Mouse (Mus musculus) layer of hippocampus, adult 2 months (tissue): ENCODE data around the gene Gtpbp10. TPM values are rescaled to one million over a fixed set of nuclear protein-coding genes. Genes with fewer than 3 reads are reported as not detected.
A peak's percentile ranks its signal among the peaks of the same experiment; 100 is the strongest.

Experiments used
- DNase-seq, 2 experiments: peaks; one replicate each; pipeline ENCODE4 v3.0.0; 2022; ENCODE audit warnings: low spot score in 2 of 2
- H3K27ac ChIP-seq: fragments of 200-600 bp; 2 replicates; pipeline ENCODE4 v1.8.1; 2022
- H3K4me3 ChIP-seq: fragments of 200-600 bp; 2 replicates; pipeline ENCODE4 v1.8.1; 2022; ENCODE audit warnings: mild to moderate bottlenecking
- CTCF ChIP-seq: fragments of 200-600 bp; conservative IDR thresholded peaks from 2 replicates; pipeline ENCODE4 v1.8.1; 2022; ENCODE audit warnings: antibody characterized with exemption, mild to moderate bottlenecking, moderate library complexity
- total RNA-seq, 2 experiments: library from RNA; stranded (reverse); gene quantifications; 2 replicates each; pipeline ENCODE4 v1.2.3; 2021

Gene Gtpbp10
- total RNA-seq, 2 experiments from 2014 or later, result 10.1 TPM

DNA sequence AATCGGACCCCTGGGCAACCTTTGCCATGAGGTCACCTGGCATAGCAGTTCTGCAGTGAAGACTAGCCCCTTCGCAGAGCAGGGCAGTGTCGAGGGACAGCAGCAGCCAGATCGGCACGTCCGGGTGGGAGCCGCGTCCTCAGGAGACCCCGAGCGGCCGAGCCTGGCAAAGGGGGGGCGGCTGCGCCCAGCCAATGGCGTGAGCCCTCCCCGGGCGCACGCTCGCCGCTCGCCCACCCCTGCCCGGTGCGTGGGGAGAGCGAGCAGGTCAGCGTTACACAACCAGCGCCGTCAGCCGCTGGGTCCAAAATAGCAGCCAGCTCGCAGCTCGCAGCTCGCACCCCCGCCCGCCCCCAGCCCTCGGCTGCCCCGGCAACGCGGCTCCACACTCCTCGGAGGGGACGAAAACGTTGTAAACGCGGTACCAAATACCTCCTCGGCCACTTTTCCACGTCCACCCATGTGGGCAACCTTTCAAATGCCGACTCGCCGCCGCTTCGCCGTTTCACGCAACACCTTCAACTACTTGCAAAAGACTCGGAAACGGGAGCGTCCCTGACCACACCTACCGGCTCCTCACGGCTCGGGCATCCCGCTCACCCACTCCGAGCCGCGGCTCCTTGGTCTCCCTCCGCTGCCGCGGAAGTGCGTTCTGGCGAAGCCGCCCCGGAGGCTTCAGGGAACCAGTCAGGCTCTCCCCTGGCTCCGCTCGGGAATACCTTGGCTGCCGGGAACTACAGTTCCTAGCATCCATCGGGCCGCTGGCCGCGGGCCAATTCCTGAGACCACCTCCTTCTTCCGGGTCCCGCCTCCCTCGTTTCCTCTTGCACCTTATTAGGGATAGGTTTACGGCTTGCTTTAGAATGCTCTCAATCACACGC is 44.9 kb downstream of the Gtpbp10 start, which contains the start of gene Cldn12:
Gene Cldn12, minus strand, starts transcription at position 763 of the 881 bp plus-strand sequence.
- Histone ChIP-seq H3K27ac (peak within 1 kb of the TSS; percentile 99), H3K4me3 (peak within 1 kb of the TSS; percentile 89)
- no peak for TF ChIP-seq CTCF
- DNase-seq, result peak; percentile 96 to 98

DNA sequence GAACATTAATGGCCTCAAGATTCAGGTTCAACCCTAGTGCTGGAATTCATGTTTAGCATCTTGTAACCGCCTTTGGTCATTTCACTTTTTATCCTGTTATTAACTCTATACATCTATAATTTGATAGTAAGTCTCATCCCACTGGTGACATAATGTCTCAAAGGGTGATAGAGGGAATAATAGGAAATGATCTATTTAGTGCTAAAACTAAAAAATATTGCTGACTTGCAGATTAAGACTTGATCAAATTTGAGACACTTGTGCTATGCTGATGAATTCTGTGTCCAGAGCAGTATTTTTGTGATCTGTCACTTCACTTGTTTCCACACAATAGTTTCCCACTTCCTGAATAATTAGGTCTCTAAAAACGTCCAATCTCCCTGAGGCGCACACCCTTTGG is 47.9 kb downstream of the Gtpbp10 start:
- no peak overlapping the region for H3K27ac ChIP-seq
- no peak for TF ChIP-seq CTCF
- no peak for DNase-seq
- H3K4me3 ChIP-seq, result no peak overlapping the region

DNA sequence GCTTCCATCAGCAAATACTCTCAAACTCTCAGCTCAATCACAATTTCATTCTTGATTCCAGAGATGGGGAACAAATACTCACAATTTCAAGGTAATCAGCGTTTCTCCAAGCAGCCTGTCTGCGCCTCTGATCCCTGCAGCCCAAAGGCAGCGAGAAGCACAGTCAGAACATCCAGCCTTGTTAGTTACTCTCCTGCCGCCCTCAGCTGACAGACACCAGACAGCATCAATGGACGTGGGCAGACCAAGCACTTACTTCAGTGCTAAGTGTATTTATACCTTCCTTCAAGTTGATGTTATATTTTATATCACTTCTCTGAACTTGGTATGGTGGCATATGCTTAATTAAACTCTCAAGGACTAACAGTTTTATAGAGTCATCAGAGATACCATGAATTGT is 48.3 kb downstream of the Gtpbp10 start:
- no peak overlapping the region for H3K4me3 ChIP-seq
- no peak for DNase-seq
- TF ChIP-seq CTCF, result no peak
- H3K27ac ChIP-seq, result no peak overlapping the region

DNA sequence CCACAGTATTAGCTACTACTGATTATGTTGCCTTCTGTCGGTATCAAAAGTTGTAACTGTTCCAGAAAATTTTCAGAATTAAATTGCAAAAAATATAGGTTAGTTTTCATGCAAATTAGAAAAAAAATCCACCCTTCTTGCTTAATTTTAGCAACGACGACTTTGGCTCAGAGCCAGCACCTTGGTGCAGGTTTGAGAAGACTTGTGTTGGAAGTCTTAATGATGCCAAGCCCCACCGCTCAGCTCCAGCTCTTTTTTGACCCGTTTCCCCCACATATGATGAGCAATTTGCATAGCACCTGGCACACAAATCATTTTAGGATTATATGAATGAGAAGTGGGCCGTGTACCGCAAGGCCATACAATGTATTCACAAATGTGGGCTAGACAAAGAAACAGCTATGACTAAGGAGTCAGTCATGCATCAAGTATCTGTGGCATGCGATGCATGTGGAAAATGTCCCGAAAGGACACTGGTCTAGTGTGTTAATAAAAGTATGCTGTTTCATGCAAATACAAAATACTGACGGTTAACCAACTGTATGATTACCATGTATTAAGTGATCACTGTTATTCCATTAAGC is 48.9 kb downstream of the Gtpbp10 start:
- no peak for TF ChIP-seq CTCF
- Histone ChIP-seq H3K27ac (no peak overlapping the region), H3K4me3 (no peak overlapping the region)
- DNase-seq, result no peak

DNA sequence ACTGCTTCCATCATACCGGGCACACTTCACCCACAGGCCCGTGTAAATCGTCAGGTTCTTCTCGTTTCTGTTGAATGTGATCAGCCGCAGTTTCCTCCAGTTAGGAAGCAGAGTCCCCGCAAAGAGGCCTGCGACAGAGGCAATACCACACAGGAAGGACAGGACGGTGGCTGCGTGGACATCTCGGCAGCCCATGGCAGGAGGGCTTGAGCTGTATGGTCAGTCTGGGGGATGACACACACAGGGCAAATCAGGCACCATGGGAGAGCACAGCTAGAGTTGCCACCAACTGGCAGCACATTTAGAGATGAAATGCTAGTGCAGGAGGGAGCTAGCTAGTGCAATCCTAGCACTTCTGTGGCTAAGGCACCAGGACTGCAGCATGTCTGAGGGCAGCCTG is 51.1 kb downstream of the Gtpbp10 start:
- TF ChIP-seq CTCF, result no peak
- no peak for DNase-seq
- no peak overlapping the region for H3K27ac ChIP-seq
- peak overlapping the region; percentile 17; the same call in 1 of the 2 replicates for H3K4me3 ChIP-seq

DNA sequence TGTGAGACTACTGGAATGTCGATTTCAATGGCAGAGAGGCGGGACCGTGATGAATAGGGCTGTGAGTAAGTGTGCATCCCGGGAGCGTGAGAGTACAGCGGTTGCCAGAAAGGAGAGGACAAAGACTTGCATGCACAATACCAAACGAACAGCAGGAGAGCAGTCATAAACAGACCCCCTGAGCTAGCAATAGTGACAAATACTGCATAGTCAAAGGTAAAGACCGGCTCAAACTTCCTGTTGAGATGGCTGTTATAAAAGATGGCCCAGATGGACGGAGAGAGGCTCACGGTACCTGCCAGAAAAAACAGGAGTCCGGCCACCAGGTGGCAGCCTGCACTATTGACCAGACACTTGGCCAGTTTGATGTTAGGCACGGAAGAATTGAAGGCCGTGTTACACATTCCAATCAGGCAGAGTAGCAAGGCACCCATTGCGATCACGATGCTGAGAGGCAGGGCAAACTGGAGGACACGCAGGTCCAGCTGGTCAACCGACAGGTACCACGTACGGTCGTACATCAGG is 51.6 kb downstream of the Gtpbp10 start:
- DNase-seq, result peak; percentile 39 to 53
- no peak overlapping the region for H3K27ac ChIP-seq
- TF ChIP-seq CTCF, result peak; percentile 76
- H3K4me3 ChIP-seq, result peak overlapping the region; percentile 17; the same call in 1 of the 2 replicates

DNA sequence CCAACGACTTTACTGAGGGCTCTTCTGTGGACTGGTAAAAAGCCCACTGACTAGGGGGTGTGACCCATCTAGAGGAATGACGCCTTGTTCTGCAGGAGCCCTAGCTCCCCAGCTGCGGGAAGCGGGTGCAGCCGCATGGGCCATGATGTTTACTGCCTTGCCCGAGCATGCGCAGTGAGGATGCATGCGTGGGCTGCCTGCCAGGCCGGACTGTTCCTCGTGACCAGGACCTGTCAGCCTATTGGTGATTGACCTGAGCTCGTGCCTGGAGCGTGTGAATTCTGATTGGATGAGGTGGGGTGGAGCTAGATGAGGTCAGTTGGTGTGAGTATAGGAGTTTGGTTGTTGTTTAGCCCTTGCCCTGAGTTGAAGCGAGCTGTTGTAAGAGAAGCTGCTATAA is 54.9 kb downstream of the Gtpbp10 start:
- no peak for DNase-seq
- no peak for TF ChIP-seq CTCF

DNA sequence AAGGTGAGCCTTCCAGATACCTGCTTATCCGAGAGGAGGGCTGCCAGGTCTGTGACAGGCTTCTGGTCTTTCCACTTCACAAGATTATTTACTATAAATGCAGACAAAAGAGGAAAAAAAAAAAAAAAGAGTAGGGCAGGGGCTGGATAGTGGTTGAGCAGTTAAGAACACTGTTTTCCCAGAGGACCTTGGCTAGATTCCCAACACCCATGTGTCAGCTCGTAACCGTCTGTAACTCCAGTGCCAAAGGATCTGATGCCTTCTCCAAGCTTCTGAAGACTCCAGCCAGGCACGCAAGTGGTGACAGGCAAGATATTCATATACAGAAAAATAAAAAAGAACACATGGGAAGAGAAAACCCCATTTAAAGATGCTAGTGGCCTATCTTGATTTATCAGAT is 56.0 kb downstream of the Gtpbp10 start:
- H3K4me3 ChIP-seq, result no peak overlapping the region
- TF ChIP-seq CTCF, result no peak
- H3K27ac ChIP-seq, result no peak overlapping the region
- no peak for DNase-seq

More for the DNA sequence above, 54.9 kb downstream of the Gtpbp10 start:
- no peak overlapping the region for H3K27ac ChIP-seq
- H3K4me3 ChIP-seq, result no peak overlapping the region

DNA sequence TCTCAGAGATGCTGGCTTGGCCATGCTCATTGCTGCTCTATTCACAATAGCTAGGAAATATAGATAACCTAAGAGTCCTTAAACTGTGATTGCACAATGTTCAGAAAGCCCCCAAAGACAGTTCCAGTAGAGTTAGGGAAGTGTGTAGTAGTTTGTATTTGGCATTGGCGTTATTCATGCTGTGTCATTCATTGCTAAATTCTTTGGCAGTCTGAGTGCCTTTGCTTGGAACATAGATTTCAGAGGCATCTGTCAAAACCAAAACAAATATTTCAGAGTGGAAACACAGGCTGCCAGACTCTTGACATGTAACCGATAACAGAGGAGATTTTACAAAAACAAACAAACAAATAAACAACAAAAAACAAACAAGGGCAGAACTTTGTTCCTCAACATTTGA is 57.8 kb downstream of the Gtpbp10 start:
- Histone ChIP-seq H3K27ac (no peak overlapping the region), H3K4me3 (no peak overlapping the region)
- no peak for TF ChIP-seq CTCF
- DNase-seq, result peak in 1 of 2 experiments; percentile 45

DNA sequence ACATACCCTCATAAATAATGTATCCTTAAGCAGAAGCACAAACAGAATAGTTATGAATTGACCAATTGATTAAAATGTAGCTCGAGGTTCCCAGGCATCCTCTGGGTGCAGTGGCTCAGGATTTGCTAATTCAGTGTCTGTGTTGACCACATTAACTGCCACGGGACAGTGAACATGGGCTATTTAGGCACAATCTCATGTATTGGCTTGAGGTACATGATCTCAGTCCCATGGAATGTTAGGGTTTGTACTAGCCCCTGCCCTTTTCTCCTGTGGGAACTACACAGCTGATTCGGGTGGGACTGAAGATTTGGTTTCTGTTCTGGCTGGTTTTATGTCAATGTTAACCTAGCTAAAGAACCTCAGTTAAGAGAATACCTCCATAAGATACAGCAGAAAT is 62.9 kb downstream of the Gtpbp10 start:
- no peak overlapping the region for H3K27ac ChIP-seq
- TF ChIP-seq CTCF, result no peak
- no peak overlapping the region for H3K4me3 ChIP-seq
- no peak for DNase-seq

DNA sequence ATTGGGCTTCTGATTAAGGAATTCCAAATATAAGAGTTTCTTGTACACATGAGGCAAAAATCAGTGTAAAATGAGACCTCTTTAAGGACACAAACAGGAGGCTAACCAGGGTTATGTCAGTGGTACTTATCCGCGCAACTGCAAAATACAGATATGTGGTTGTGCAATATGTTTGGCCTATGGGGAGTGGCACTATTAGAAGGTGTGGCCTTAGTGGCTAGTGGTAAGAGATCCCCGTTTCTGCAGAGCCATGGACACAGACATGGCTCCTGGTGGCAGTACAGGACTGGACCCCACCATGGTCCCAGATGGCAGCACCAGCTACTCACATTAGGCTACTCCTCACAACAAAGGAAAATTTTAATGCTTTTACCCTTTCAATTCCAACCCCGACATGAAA is 64.3 kb downstream of the Gtpbp10 start:
- no peak overlapping the region for H3K4me3 ChIP-seq
- H3K27ac ChIP-seq, result no peak overlapping the region
- no peak for TF ChIP-seq CTCF
- no peak for DNase-seq

DNA sequence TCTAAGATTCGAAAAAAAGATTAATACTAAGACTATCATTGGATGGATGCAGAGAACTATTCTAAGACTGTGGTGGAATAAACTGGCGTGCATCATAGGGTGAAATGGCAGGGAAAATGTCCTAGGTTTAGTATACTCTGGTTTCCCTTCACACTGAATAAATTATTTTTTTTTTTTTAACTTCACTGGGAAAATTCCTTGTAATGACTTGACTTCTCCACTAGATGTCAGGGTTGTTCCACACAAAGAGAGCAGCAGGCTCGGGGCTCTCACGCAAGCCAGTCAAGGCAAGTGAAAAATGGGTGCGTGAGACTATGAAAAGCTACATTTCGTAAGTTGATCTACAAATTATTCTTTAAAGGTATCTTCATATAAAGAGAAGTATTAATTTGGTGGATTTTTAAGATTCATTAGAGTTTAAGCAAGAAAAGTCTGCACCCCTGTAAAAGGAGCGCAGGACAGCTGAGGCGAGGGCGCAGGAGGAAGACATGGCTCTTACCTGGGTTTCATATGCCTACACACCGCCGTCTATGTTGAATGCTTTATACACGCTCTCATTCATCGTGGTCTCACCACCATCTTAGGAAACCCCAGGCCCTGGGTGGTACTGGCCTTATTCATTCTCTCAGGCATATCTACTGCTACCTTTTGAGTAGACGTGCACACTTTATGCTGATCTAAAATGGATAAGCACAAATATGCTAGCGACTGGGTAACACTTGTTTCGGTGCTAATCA is 64.9 kb downstream of the Gtpbp10 start:
- TF ChIP-seq CTCF, result peak; percentile 96
- H3K27ac ChIP-seq, result no peak overlapping the region
- peak; percentile 47 to 57 for DNase-seq
- H3K4me3 ChIP-seq, result no peak overlapping the region

DNA sequence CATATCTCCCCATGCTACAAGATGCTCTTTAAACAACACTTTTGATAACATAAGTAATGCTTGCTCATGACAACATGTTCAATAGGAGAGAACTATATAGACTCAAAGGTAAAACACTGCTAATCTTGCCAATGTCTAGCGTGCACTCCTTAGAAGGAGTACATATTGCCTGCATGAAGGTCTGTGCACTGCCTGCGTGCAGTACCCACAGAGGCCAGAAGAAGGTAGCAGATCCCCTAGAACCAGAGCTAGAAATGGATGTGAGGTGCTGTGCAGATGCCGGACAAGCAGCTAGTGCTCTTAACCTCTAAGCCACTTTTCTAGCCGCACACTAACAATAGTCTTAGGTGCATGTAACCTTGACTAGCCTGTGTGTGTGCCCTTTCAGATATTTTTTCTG is 67.2 kb downstream of the Gtpbp10 start:
- no peak for DNase-seq
- peak; percentile 33 for TF ChIP-seq CTCF
- Histone ChIP-seq H3K4me3 (no peak overlapping the region), H3K27ac (no peak overlapping the region)

Other genes starting within 250 kb of the Gtpbp10 start
- 100 to 1,000 TPM; 258 to 269 TPM for gene Cdk14, start 139.2 kb downstream of the Gtpbp10 start, total RNA-seq
- not detected for gene 1700015F17Rik, start 80.4 kb downstream of the Gtpbp10 start, total RNA-seq
- gene Cldn12, start 44.6 kb downstream of the Gtpbp10 start, total RNA-seq, result 10 to 100 TPM; 32.0 to 33.5 TPM
- not detected for gene Gm8773, start 14.3 kb upstream of the Gtpbp10 start, total RNA-seq
- gene Cfap69, start 104.7 kb upstream of the Gtpbp10 start, total RNA-seq, result 10 to 100 TPM; 14.7 to 14.8 TPM
- gene Steap2, start 135.0 kb upstream of the Gtpbp10 start, total RNA-seq, result 1 to 10 TPM; 5.3 to 7.1 TPM
- gene Steap1, start 189.8 kb upstream of the Gtpbp10 start, total RNA-seq, result under 1 TPM in 1 of 2 experiments, not detected in 1; 0.51 TPM